Mouse (Mus musculus): ENCODE data around the gene Sik3.
"Not testable (repeated sequence)": the region's sequence is repeated elsewhere in the genome, so short reads cannot be mapped to it uniquely, and the experiment has no call there.

Sik3 gene

DNA sequence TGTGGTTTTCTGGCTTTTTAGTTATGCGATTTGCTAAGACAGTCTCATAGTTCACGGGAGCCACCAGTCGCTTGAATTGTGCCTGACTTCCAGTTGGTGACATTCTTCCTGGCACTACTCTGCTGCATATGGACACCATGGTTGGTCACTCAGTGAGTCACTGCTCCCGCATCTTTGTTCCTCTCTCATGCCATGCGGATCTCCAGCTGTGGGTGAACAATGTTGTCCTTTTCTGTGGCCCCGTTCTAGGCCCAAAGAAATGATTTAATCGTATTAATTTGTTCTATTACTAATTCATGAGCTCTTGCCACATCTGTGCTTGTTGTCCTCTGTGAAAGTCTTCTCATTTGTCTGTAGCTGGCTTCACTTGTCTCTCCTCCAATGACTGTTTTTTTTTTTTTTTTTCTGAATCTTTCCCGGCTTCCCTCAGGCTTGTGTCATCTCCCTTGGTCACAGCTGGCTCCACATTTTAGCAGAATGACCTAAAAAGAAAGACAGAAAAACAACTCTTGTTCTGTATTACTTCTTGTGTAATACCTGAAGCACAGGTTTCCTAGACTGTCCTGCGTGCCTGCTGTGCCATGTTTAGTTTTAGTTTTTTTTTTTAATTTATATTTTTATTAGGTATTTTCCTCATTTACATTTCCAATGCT, 40.5 kb downstream of the Sik3 start:
- DNase-seq (ENCODE audit: low read depth, low spot score) = no peak

DNA sequence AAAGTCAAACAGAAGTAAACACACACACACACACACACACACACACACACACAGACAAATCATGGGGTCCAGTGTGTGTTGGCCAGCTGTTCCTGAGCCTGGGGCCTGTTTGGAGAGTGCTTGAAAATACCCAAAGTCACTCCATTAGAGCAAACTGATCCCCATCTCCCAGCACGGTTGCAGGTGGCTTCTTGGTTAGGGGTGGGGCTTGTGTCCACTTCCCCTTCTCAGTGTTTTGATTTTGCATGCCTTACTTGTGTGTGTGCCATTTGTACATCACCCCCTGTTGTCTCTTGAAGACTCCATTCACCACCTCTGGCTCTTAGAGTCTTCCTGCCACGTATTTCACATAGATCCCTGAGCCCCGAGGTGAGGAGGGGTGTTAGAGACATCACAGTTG, 45.4 kb downstream of the Sik3 start:
- no peak for DNase-seq (ENCODE audit: low read depth, low spot score)

- DNase-seq (ENCODE audit: low read depth, low spot score) = no peak
These were observed 47.6 kb downstream of the Sik3 start for GRCm38 (mm10) chr9:46060249-46060648.

DNA sequence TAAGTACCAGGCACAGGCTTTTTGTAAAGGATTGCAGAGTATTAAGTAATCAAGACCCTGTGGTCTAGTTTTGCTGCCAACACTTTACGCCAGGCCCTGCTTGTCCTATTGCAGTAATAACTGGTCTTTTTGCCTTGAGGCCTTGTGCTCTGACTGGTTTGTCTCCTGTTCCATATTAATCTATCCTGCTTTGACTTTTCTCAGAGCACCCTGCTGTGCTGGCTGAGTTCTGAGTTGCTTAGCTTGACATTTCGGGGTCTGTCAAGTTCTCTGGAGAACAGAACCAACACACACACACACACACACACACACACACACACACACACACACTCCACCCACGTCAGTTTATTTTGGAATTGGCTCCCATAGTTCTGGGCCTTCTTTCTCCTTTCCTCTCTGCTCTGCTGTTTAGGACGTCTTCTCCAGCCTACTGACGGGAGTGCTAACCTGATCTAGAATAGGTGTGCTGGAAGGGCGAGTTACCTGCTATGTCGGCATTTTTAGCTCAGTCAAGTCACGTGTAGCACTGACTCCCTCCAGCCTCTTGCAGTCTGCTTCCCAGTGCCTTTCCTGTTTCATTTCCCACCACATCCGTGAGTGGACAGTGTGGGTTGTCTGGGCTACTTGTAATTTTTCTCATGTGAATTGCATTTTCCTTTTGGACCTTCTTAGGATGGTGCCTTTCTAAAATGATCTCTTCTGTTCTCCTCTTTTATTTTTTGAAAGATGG, 49.2 kb downstream of the Sik3 start:
- DNase-seq (ENCODE audit: low read depth, low spot score) = no peak

DNA sequence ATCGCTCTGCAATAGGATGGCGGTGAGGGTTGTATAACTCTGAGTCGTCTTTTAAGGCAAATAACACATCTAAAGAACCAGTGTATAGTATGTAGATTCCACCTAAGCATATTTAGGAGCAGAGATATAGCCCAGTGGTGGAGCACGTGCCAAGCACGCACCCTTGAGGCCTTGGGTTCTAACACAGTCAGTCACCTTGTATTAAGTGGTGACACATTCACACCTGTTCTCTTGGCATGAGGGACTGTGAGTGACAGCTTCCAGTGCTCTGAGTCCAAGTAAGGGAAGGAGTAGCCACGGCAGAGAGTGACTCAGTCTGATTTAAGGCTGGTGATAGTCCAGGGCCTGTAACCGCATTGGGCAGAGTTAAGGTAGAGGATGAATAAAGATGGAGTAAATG, 51.7 kb downstream of the Sik3 start:
- DNase-seq (ENCODE audit: low read depth, low spot score) = no peak

GRCm38 (mm10) chr9:46066711-46067110, 54.1 kb downstream of the Sik3 start:
- no peak for DNase-seq (ENCODE audit: low read depth, low spot score)

DNA sequence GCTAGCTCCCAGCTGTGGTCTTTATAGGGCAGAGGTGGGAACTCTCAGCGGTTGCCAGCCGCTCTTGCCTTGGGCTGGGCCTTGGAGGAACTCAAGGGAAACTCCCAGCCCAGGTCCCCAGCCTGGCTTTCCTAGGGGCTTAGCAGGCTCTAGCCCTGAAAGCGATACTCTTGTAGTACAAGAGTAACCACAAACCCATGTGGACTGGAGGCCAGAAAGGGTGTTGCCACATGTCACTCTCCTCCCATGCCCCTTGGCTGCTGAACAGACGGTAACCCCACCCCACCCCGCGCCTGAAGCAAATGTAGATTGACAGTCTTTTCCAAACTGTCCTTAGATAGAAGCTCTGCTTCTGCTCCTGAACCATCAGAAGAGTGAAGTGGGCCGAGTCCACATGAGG, 55.1 kb downstream of the Sik3 start:
- no peak for DNase-seq (ENCODE audit: low read depth, low spot score)

DNA sequence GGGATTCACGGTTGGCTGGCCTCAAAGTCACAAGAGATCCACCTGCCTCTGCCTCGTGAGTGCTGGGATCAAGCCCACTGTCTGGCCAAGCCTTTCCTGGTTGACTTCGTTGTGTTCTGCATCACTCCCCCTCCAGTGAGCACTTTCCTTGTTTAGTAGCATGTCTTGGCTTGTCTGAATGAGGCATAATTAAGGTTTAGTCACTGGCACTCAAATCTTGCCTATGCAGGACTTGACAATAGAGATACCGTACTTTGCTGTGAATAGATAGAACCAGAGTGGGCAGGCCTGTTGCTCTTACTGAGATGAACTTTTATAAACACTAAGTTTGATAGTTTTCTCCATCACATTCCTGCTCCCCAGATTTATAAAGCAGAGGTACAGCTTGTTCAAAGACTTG, 56.4 kb downstream of the Sik3 start:
- no peak for DNase-seq (ENCODE audit: low read depth, low spot score)

DNA sequence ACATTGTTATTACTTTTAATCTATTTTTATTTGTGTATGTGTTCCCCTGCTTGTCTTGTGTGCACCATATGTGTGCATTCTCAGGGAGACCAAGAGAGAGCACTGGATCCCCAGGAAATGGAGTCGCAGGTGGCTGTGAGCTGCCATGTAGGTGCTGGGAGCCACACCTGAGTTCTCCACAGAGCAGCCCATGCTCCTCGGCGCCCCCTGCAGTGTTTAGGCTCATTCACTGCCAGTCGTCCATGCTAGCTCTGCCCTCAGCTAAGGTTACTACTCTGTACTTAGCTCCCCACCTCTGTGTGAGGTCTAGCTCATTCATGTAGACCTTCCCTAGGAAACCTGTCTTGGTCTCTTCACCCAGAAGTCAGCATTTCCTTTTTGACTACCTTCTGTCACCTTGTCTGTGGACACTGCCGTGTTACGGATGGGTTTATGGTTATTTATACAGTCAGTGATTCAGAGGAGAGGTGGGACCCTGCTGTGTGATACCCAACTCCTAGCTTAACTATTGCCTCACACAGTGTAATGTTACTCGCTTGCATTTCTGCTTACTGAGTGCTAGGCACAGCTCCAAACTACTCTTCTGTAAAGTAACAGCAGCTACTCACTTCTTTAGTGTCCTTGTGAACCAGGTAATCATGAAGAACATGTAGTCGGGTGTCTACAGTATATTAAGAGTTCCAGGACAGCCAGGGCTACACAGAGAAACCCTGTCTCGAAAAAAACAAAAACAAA, 59.6 kb downstream of the Sik3 start:
- DNase-seq (ENCODE audit: low read depth, low spot score) = no peak

GRCm38 (mm10) chr9:46073443-46073842, 60.8 kb downstream of the Sik3 start:
- no peak for DNase-seq (ENCODE audit: low read depth, low spot score)

GRCm38 (mm10) chr9:46075578-46075977, 63.0 kb downstream of the Sik3 start:
- DNase-seq (ENCODE audit: low read depth, low spot score) = no peak

- no peak for DNase-seq (ENCODE audit: low read depth, low spot score)
These were observed 69.8 kb downstream of the Sik3 start for GRCm38 (mm10) chr9:46082381-46082821.

GRCm38 (mm10) chr9:46083490-46083893, 70.9 kb downstream of the Sik3 start:
- DNase-seq (ENCODE audit: low read depth, low spot score) = no peak

GRCm38 (mm10) chr9:46085898-46086297, 73.3 kb downstream of the Sik3 start:
- no peak for DNase-seq (ENCODE audit: low read depth, low spot score)

DNA sequence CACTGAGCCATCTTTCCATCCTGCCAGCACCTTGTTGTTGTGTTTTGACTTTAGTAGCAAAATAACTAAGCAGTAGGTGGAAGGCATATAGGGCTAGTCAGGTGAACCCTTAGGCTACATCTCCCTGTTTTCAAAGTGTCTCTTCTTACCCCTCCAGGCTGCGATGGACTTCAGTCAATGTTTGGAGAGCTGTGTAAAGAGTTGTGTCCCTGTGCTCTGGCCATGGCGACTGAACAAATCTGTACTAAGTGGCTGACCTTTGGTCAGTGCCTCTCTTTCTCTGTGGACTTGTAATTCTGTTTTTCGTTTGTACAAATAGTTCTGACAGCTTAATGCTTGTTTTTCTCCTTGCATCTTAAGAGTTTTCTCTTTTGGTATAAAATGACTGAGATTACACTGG, 74.2 kb downstream of the Sik3 start:
- no peak for DNase-seq (ENCODE audit: low read depth, low spot score)

- DNase-seq (ENCODE audit: low read depth, low spot score) = no peak
These were observed 74.8 kb downstream of the Sik3 start for GRCm38 (mm10) chr9:46087461-46087860.

GRCm38 (mm10) chr9:46088722-46089121, 76.1 kb downstream of the Sik3 start:
- DNase-seq (ENCODE audit: low read depth, low spot score) = no peak

DNA sequence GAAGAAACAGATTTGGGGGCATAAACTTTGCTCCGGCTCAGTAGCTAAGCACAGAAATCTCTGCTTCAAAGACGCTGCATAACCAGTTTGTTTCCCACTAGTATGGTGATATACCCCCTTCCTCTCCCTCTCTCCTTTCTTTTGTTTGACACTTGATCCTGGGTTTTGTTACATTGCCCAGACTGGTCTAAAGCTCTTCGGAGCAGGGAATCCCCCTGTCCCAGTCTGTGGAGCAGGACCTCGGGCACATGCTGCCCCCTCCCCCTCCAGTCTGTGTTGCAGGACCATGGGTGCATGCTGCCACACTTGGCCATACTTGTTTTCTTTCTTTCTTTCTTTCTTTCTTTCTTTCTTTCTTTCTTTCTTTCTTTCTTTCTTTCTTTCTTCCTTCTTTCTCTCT, 77.4 kb downstream of the Sik3 start:
- DNase-seq (ENCODE audit: low read depth, low spot score) = no peak

- not testable (repeated sequence) for DNase-seq (ENCODE audit: low read depth, low spot score)
These were observed 78.5 kb downstream of the Sik3 start for GRCm38 (mm10) chr9:46091157-46091556.

- no peak for DNase-seq (ENCODE audit: low read depth, low spot score)
These were observed 80.0 kb downstream of the Sik3 start for GRCm38 (mm10) chr9:46092633-46093032.

GRCm38 (mm10) chr9:46098360-46098985, 85.9 kb downstream of the Sik3 start:
- no peak for DNase-seq (ENCODE audit: low read depth, low spot score)

- DNase-seq (ENCODE audit: low read depth, low spot score) = no peak
These were observed 86.5 kb downstream of the Sik3 start for GRCm38 (mm10) chr9:46099107-46099506.
